Mouse (Mus musculus): ENCODE measurements at regions not wholly inside any gene's neighbourhood (a gene's known extent, or its start where the extent isn't known, plus 50 kb on each side); places are given as distances from the start of the nearest gene placed in this dataset.

- ATAC-seq (ENCODE audit: low FRiP score), result no peak
- H3K4me2 ChIP-seq (replicated peaks), result no peak overlapping the region
- no peak overlapping the region for H3K4me3 ChIP-seq
- H3K36me3 ChIP-seq, result no peaks in the 10 kb centered on the region
- WGBS, result 90% methylated on average over 4 of the region's 4 CpGs
- 0 out of 2 replicates have a peak, but pooled peaks cover 5% of the 10 kb centered on the region for H3K4me1 ChIP-seq
- H3K27ac ChIP-seq, result no peak overlapping the region
- H3K9ac ChIP-seq, result no peak overlapping the region
- H3K9me3 ChIP-seq (replicated peaks), result no peaks in the 10 kb centered on the region
- H3K27me3 ChIP-seq, result no peaks in the 10 kb centered on the region
Observed at GRCm38 (mm10) chr1:81581208-81581607, 504.5 kb downstream of the Nyap2 start.

- 42% methylated on average over 11 of the region's 11 CpGs for WGBS
- Histone ChIP-seq H3K27ac (no peak overlapping the region), H3K4me1 (peaks cover under 1% of the 10 kb centered on the region), H3K27me3 (no peaks in the 10 kb centered on the region), H3K4me2 (replicated peaks) (no peak overlapping the region), H3K36me3 (no peaks in the 10 kb centered on the region), H3K9ac (no peak overlapping the region), H3K9me3 (replicated peaks) (no peaks in the 10 kb centered on the region), H3K4me3 (no peak overlapping the region)
- ATAC-seq (ENCODE audit: low FRiP score), result no peak
Observed at GRCm38 (mm10) chr1:81587780-81588307, 511.1 kb downstream of the Nyap2 start.

- no peaks in the 10 kb centered on the region for H3K9me3 ChIP-seq (replicated peaks)
- no peak for ATAC-seq (ENCODE audit: low FRiP score)
Observed at GRCm38 (mm10) chr1:81591623-81592022, 514.9 kb downstream of the Nyap2 start.

GRCm38 (mm10) chr1:81593280-81594182 is 516.8 kb downstream of the Nyap2 start:
- peak overlapping the region; percentile 61 for H3K9ac ChIP-seq
- peak overlapping the region; percentile 35 for H3K4me3 ChIP-seq
- no peaks in the 10 kb centered on the region for H3K9me3 ChIP-seq (replicated peaks)
- peak overlapping the region; percentile 96 for H3K27ac ChIP-seq
- no peaks in the 10 kb centered on the region for H3K36me3 ChIP-seq
- H3K4me2 ChIP-seq (replicated peaks), result peak overlapping the region; percentile 58
- WGBS, result 2% methylated on average over 19 of the region's 19 CpGs
- H3K4me1 ChIP-seq, result peaks cover 15% of the 10 kb centered on the region
- no peaks in the 10 kb centered on the region for H3K27me3 ChIP-seq
- ATAC-seq (ENCODE audit: low FRiP score), result peak; percentile 98

More at GRCm38 (mm10) chr1:81591623-81592022, 514.9 kb downstream of the Nyap2 start:
- H3K4me1 ChIP-seq, result peaks cover 15% of the 10 kb centered on the region
- 92% methylated on average over 5 of the region's 5 CpGs for WGBS
- no peaks in the 10 kb centered on the region for H3K36me3 ChIP-seq
- H3K27ac ChIP-seq, result no peak overlapping the region
- no peak overlapping the region for H3K9ac ChIP-seq
- no peaks in the 10 kb centered on the region for H3K27me3 ChIP-seq
- H3K4me3 ChIP-seq, result no peak overlapping the region
- H3K4me2 ChIP-seq (replicated peaks), result no peak overlapping the region

GRCm38 (mm10) chr1:81594183-81594515 is 517.4 kb downstream of the Nyap2 start:
- no peaks in the 10 kb centered on the region for H3K27me3 ChIP-seq
- no peaks in the 10 kb centered on the region for H3K36me3 ChIP-seq
- H3K27ac ChIP-seq, result peak overlapping the region; percentile 96
- peak overlapping the region; percentile 58 for H3K4me2 ChIP-seq (replicated peaks)
- peaks cover 15% of the 10 kb centered on the region for H3K4me1 ChIP-seq
- H3K4me3 ChIP-seq, result peak overlapping the region; percentile 35
- no peaks in the 10 kb centered on the region for H3K9me3 ChIP-seq (replicated peaks)
- peak overlapping the region; percentile 61 for H3K9ac ChIP-seq
- ATAC-seq (ENCODE audit: low FRiP score), result peak; percentile 55
- WGBS, result 7% methylated on average over 5 of the region's 5 CpGs

GRCm38 (mm10) chr1:81594606-81595005 is 517.9 kb downstream of the Nyap2 start:
- WGBS, result 14% methylated on average over 3 of the region's 3 CpGs

GRCm38 (mm10) chr1:81608772-81609171 is 532.0 kb downstream of the Nyap2 start:
- Histone ChIP-seq H3K36me3 (no peaks in the 10 kb centered on the region), H3K27me3 (no peaks in the 10 kb centered on the region), H3K9ac (no peak overlapping the region), H3K4me3 (no peak overlapping the region), H3K9me3 (replicated peaks) (no peaks in the 10 kb centered on the region; the same call in 1 of the 2 replicates), H3K4me2 (replicated peaks) (no peak overlapping the region), H3K27ac (no peak overlapping the region), H3K4me1 (peaks cover 5% of the 10 kb centered on the region)
- WGBS, result 6% methylated on average over 1 of the region's 1 CpGs
- ATAC-seq (ENCODE audit: low FRiP score), result no peak

More at GRCm38 (mm10) chr1:81594606-81595005, 517.9 kb downstream of the Nyap2 start:
- Histone ChIP-seq H3K4me1 (peaks cover 15% of the 10 kb centered on the region), H3K27me3 (no peaks in the 10 kb centered on the region), H3K36me3 (no peaks in the 10 kb centered on the region), H3K4me2 (replicated peaks) (peak overlapping the region; percentile 58), H3K27ac (peak overlapping the region; percentile 96), H3K9ac (no peak overlapping the region), H3K9me3 (replicated peaks) (no peaks in the 10 kb centered on the region), H3K4me3 (no peak overlapping the region)
- ATAC-seq (ENCODE audit: low FRiP score), result no peak

- no peaks in the 10 kb centered on the region for H3K36me3 ChIP-seq
- H3K9ac ChIP-seq, result no peak overlapping the region
- no peak overlapping the region for H3K4me3 ChIP-seq
- no peak for ATAC-seq (ENCODE audit: low FRiP score)
- H3K4me2 ChIP-seq (replicated peaks), result no peak overlapping the region
- WGBS, result 78% methylated on average over 2 of the region's 2 CpGs
- H3K4me1 ChIP-seq, result no peaks in the 10 kb centered on the region
- H3K27me3 ChIP-seq, result no peaks in the 10 kb centered on the region
- H3K27ac ChIP-seq, result no peak overlapping the region
- no peaks in the 10 kb centered on the region for H3K9me3 ChIP-seq (replicated peaks)
Observed at GRCm38 (mm10) chr1:81618880-81619279, 542.1 kb downstream of the Nyap2 start.

- ATAC-seq (ENCODE audit: low FRiP score), result no peak
- Histone ChIP-seq H3K27ac (no peak overlapping the region), H3K9ac (no peak overlapping the region), H3K9me3 (replicated peaks) (no peaks in the 10 kb centered on the region; the same call in 1 of the 2 replicates), H3K36me3 (no peaks in the 10 kb centered on the region), H3K4me1 (no peaks in the 10 kb centered on the region), H3K27me3 (no peaks in the 10 kb centered on the region), H3K4me3 (no peak overlapping the region), H3K4me2 (replicated peaks) (no peak overlapping the region)
- 90% methylated on average over 4 of the region's 4 CpGs for WGBS
Observed at GRCm38 (mm10) chr1:81624141-81624540, 547.4 kb downstream of the Nyap2 start.

- Histone ChIP-seq H3K9me3 (replicated peaks) (no peaks in the 10 kb centered on the region), H3K4me3 (no peak overlapping the region), H3K27me3 (no peaks in the 10 kb centered on the region), H3K36me3 (no peaks in the 10 kb centered on the region), H3K4me2 (replicated peaks) (no peak overlapping the region), H3K4me1 (no peaks in the 10 kb centered on the region), H3K9ac (no peak overlapping the region), H3K27ac (no peak overlapping the region)
- WGBS, result 71% methylated on average over 1 of the region's 1 CpGs
- no peak for ATAC-seq (ENCODE audit: low FRiP score)
Observed at GRCm38 (mm10) chr1:81632704-81633103, 556.0 kb downstream of the Nyap2 start.

GRCm38 (mm10) chr1:81637357-81637756 is 560.6 kb downstream of the Nyap2 start:
- WGBS, result 85% methylated on average over 5 of the region's 5 CpGs
- Histone ChIP-seq H3K9me3 (replicated peaks) (no peaks in the 10 kb centered on the region), H3K27me3 (no peaks in the 10 kb centered on the region), H3K4me1 (no peaks in the 10 kb centered on the region), H3K9ac (no peak overlapping the region), H3K36me3 (no peaks in the 10 kb centered on the region), H3K4me3 (no peak overlapping the region), H3K27ac (no peak overlapping the region), H3K4me2 (replicated peaks) (no peak overlapping the region)
- no peak for ATAC-seq (ENCODE audit: low FRiP score)

GRCm38 (mm10) chr1:81652990-81653717 is 576.4 kb downstream of the Nyap2 start:
- no peak overlapping the region for H3K9ac ChIP-seq
- no peak for ATAC-seq (ENCODE audit: low FRiP score)
- no peaks in the 10 kb centered on the region for H3K27me3 ChIP-seq
- H3K9me3 ChIP-seq (replicated peaks), result no peaks in the 10 kb centered on the region
- no peak overlapping the region for H3K27ac ChIP-seq
- H3K36me3 ChIP-seq, result no peaks in the 10 kb centered on the region
- WGBS, result 89% methylated on average over 9 of the region's 9 CpGs
- H3K4me3 ChIP-seq, result no peak overlapping the region
- H3K4me1 ChIP-seq, result no peaks in the 10 kb centered on the region
- no peak overlapping the region for H3K4me2 ChIP-seq (replicated peaks)

Data from hindbrain, embryonic 12.5 days (tissue).